ENCODE assay signal across 21 mouse cellular contexts in the genomic region with DNA sequence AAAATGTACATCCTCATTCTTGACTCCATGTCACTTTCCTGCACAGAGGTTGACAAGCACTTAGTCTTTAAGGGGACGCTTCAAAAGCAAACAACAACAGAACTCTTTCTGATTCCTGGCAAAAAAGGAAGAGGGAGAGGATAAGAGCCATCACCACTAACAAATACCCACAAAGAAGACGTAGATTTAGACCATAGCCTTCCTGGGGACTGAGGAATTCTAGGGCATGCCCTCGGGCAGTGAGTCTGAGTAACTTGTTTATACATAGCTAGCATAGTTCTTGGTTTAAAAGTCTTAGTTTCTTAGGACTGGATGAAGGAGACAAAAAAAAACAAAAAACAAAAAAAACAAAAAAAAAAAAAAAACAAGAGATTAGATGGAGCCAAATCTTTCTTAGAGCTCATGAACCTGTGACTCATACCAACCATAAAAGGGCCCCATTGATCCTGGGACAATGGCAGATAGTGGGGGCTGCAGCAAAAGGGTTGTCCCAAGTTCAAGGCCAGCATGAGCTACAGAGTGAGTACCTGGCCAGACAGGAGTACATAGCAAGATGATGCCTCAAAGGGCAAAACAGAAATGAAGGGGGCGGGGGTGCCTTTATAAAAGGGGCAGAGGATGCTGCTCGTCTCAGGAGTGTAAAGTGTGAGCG. TPM values are rescaled to one million over a fixed set of nuclear protein-coding genes. Genes with fewer than 3 reads are reported as not detected.
A peak's percentile ranks its signal among the peaks of the same experiment; 100 is the strongest.
DNase-seq lines count a peak whose midpoint lies in the region; ATAC-seq and TF ChIP-seq lines count a peak whose summit lies in the region.
"Had no signal": no experiment of that assay in that cellular context is flagged by ENCODE, and none has a peak within 500 bp of the region (broad histone marks: within the 10 kb centered on the region; RNA-seq: fewer than 3 reads in every experiment).

No protein-coding gene starts in this region.

- TF ChIP-seq CTCF in lung, postnatal 0 days (IDR thresholded peaks at IDR 0.05), result no peak

- H3K27ac ChIP-seq in heart, embryonic 10.5 days, result peak overlapping the region; percentile 77
- no peak overlapping the region for H3K27ac ChIP-seq in lung, postnatal 0 days (ENCODE audit: low read length)
- H3K27ac ChIP-seq in stomach, embryonic 14.5 days (ENCODE audit: low read length), result no peak overlapping the region
- H3K27ac ChIP-seq: hindbrain, embryonic 14.5 days; limb, embryonic 12.5 days; liver, embryonic 14.5 days; neural tube, embryonic 12.5 days had no signal

- intact Hi-C loops in heart, postnatal 10 days (cut with DNase I), result no loop called here

- no peaks in the 10 kb centered on the region for H3K27me3 ChIP-seq in heart, embryonic 10.5 days (ENCODE audit: insufficient read depth, poor library complexity, severe bottlenecking)
- H3K27me3 ChIP-seq in lung, postnatal 0 days (replicated peaks; ENCODE audit: insufficient read depth, low read length), result no peaks in the 10 kb centered on the region
- no peaks in the 10 kb centered on the region for H3K27me3 ChIP-seq in stomach, embryonic 14.5 days (ENCODE audit: control insufficient read depth, insufficient read depth, low read length)
- H3K27me3 ChIP-seq: limb, embryonic 12.5 days; neural tube, embryonic 12.5 days had no signal

- DNase-seq in heart, embryonic 10.5 days (ENCODE audit: low spot score), result no peak
- DNase-seq in heart, postnatal 10 days, result no peak
- peak; percentile 11 for DNase-seq in lung, postnatal 0 days (ENCODE audit: low spot score)
- DNase-seq in lung, postnatal 14 days, result no peak
- no peak for DNase-seq in left cerebral cortex, adult 11 months (ENCODE audit: low spot score)
- no peak for DNase-seq in kidney, postnatal 14 days
- DNase-seq: cerebellum, postnatal 10 days; forebrain, postnatal 0 days; right cerebral cortex, postnatal 14 days; thymus, adult 18-20 months had no signal

- H3K4me1 ChIP-seq in heart, embryonic 10.5 days, result peaks cover 15% of the 10 kb centered on the region
- peaks cover 3% of the 10 kb centered on the region; the same call in 1 of the 2 replicates for H3K4me1 ChIP-seq in lung, postnatal 0 days (ENCODE audit: insufficient read depth, low read depth, low read length)
- no peaks in the 10 kb centered on the region for H3K4me1 ChIP-seq in stomach, embryonic 14.5 days (ENCODE audit: control insufficient read depth, insufficient read depth, low read length)
- H3K4me1 ChIP-seq: limb, embryonic 12.5 days; neural tube, embryonic 12.5 days had no signal

- no peak overlapping the region for H3K4me3 ChIP-seq in heart, embryonic 10.5 days
- H3K4me3 ChIP-seq in lung, postnatal 0 days (ENCODE audit: low read depth, low read length), result no peak overlapping the region
- no peak overlapping the region for H3K4me3 ChIP-seq in stomach, embryonic 14.5 days (ENCODE audit: low read depth, low read length)
- H3K4me3 ChIP-seq: limb, embryonic 12.5 days; neural tube, embryonic 12.5 days had no signal

- no peak overlapping the region for H3K4me2 ChIP-seq in lung, postnatal 0 days (replicated peaks; ENCODE audit: low read depth, low read length)
- no peak overlapping the region for H3K4me2 ChIP-seq in stomach, embryonic 14.5 days (replicated peaks; ENCODE audit: low read depth, low read length)
- H3K4me2 ChIP-seq: hindbrain, embryonic 14.5 days; limb, embryonic 12.5 days; neural tube, embryonic 12.5 days had no signal

- ATAC-seq in lung, postnatal 0 days, result no peak
- 0 out of 2 replicates have a peak, but pooled peaks have one; percentile 15 for ATAC-seq in common myeloid progenitor, adult 5-6 weeks (replicated peaks; ENCODE audit: low read depth, poor library complexity, severe bottlenecking)
- peak; percentile 18; the same call in 1 of the 2 replicates for ATAC-seq in stomach, embryonic 14.5 days (ENCODE audit: insufficient number of reproducible peaks, insufficient read depth, low FRiP score, low read depth)
- ATAC-seq: forebrain, postnatal 0 days; midbrain, embryonic 16.5 days had no signal

- no peak overlapping the region for H3K9ac ChIP-seq in lung, postnatal 0 days (replicated peaks; ENCODE audit: low read depth)
- H3K9ac ChIP-seq in stomach, embryonic 14.5 days (replicated peaks; ENCODE audit: low read depth, low read length), result no peak overlapping the region
- H3K9ac ChIP-seq: forebrain, postnatal 0 days; hindbrain, embryonic 14.5 days; limb, embryonic 12.5 days; liver, embryonic 14.5 days; neural tube, embryonic 12.5 days had no signal

- no peaks in the 10 kb centered on the region for H3K9me3 ChIP-seq in heart, embryonic 10.5 days
- H3K9me3 ChIP-seq in lung, postnatal 0 days (ENCODE audit: low read length), result no peaks in the 10 kb centered on the region
- H3K9me3 ChIP-seq in stomach, embryonic 14.5 days (ENCODE audit: control insufficient read depth, low read depth, low read length), result no peaks in the 10 kb centered on the region
- H3K9me3 ChIP-seq: limb, embryonic 12.5 days; neural tube, embryonic 12.5 days had no signal

- no peak for TF ChIP-seq EP300 in lung, postnatal 0 days (IDR thresholded peaks at IDR 0.05)

- WGBS in heart, embryonic 10.5 days, result 63% methylated on average over 6 of the region's 6 CpGs
- 52% methylated on average over 6 of the region's 6 CpGs for WGBS in lung, postnatal 0 days
- WGBS in stomach, embryonic 14.5 days, result 52% methylated on average over 6 of the region's 6 CpGs

- no peaks in the 10 kb centered on the region for H3K36me3 ChIP-seq in heart, embryonic 10.5 days
- no peaks in the 10 kb centered on the region for H3K36me3 ChIP-seq in lung, postnatal 0 days (ENCODE audit: insufficient read depth, low read length)
- H3K36me3 ChIP-seq in stomach, embryonic 14.5 days (ENCODE audit: control insufficient read depth, insufficient read depth, low read length), result no peaks in the 10 kb centered on the region
- H3K36me3 ChIP-seq: limb, embryonic 12.5 days; neural tube, embryonic 12.5 days had no signal

RNA-seq across cellular contexts. Expression of gene Best3, which starts 9.6 kb away (rescaled TPM):
- polyA plus RNA-seq in heart, embryonic 10.5 days (2016; fragmentation: Nextera tagmentation; extraction: Ambion mirVana), result 0.18 and 0.20 TPM in 2 replicates
- 1 to 10 TPM; 1.4 to 1.7 TPM for total RNA-seq in heart, postnatal 10 days (2021)
- 0.15 and 0.43 TPM in 2 replicates for polyA plus RNA-seq in lung, postnatal 0 days (2015; fragmentation: Nextera tagmentation; extraction: Ambion mirVana)
- not detected in 2 replicates for total RNA-seq in common myeloid progenitor, adult 5-6 weeks (2017)
- not detected in 2 replicates for polyA plus RNA-seq in stomach, embryonic 14.5 days (2014; fragmentation: Nextera tagmentation; extraction: Ambion mirVana)
- total RNA-seq: forebrain, postnatal 0 days had no signal
- polyA plus RNA-seq: liver, embryonic 14.5 days had no signal

RNA-seq across cellular contexts. Expression of gene Gm10271, which starts 23.3 kb away (rescaled TPM):
- not detected in 2 replicates for polyA plus RNA-seq in heart, embryonic 10.5 days (2016; fragmentation: Nextera tagmentation; extraction: Ambion mirVana)
- total RNA-seq in heart, postnatal 10 days (2021), result not detected
- polyA plus RNA-seq in lung, postnatal 0 days (2015; fragmentation: Nextera tagmentation; extraction: Ambion mirVana), result not detected in 2 replicates
- total RNA-seq in common myeloid progenitor, adult 5-6 weeks (2017), result not detected in 2 replicates
- not detected in 2 replicates for polyA plus RNA-seq in stomach, embryonic 14.5 days (2014; fragmentation: Nextera tagmentation; extraction: Ambion mirVana)
- total RNA-seq: adrenal gland, postnatal 25 days; ES-E14; forebrain, postnatal 0 days; gastrocnemius, postnatal 14 days; left cerebral cortex, adult 18-20 months had no signal
- polyA plus RNA-seq: forebrain, postnatal 0 days; hindbrain, embryonic 14.5 days; limb, embryonic 12.5 days; liver, embryonic 14.5 days; midbrain, embryonic 16.5 days; neural tube, embryonic 12.5 days had no signal

RNA-seq across cellular contexts. Expression of gene Rab3ip, which starts 45.1 kb away (rescaled TPM):
- polyA plus RNA-seq in heart, embryonic 10.5 days (2016; fragmentation: Nextera tagmentation; extraction: Ambion mirVana), result 46.0 and 61.0 TPM in 2 replicates
- total RNA-seq in heart, postnatal 10 days (2021), result 10 to 100 TPM; 76.8 to 81.6 TPM
- 29.5 and 34.2 TPM in 2 replicates for polyA plus RNA-seq in lung, postnatal 0 days (2015; fragmentation: Nextera tagmentation; extraction: Ambion mirVana)
- 8.2 and 14.3 TPM in 2 replicates for total RNA-seq in common myeloid progenitor, adult 5-6 weeks (2017)
- 22.2 and 24.7 TPM in 2 replicates for polyA plus RNA-seq in stomach, embryonic 14.5 days (2014; fragmentation: Nextera tagmentation; extraction: Ambion mirVana)

RNA-seq across cellular contexts. Expression of gene Lrrc10, which starts 49.4 kb away (rescaled TPM):
- 26.7 and 49.9 TPM in 2 replicates for polyA plus RNA-seq in heart, embryonic 10.5 days (2016; fragmentation: Nextera tagmentation; extraction: Ambion mirVana)
- 100 to 1,000 TPM; 156 to 283 TPM for total RNA-seq in heart, postnatal 10 days (2021)
- polyA plus RNA-seq in lung, postnatal 0 days (2015; fragmentation: Nextera tagmentation; extraction: Ambion mirVana), result 0.45 and 0.58 TPM in 2 replicates
- not detected in 2 replicates for total RNA-seq in common myeloid progenitor, adult 5-6 weeks (2017)
- not detected in 2 replicates for polyA plus RNA-seq in stomach, embryonic 14.5 days (2014; fragmentation: Nextera tagmentation; extraction: Ambion mirVana)
- total RNA-seq: adrenal gland, postnatal 25 days; forebrain, postnatal 0 days; gastrocnemius, postnatal 14 days; left cerebral cortex, adult 18-20 months had no signal
- polyA plus RNA-seq: forebrain, postnatal 0 days; hindbrain, embryonic 14.5 days; liver, embryonic 14.5 days; midbrain, embryonic 16.5 days; neural tube, embryonic 12.5 days had no signal
